Mouse (Mus musculus) c-Kit-positive CD71-negative TER-119-negative erythroid progenitor cells, embryonic 14.5 days (primary cell): Measurements from ENCODE around the gene Grrp1.
"Not testable (repeated sequence)": the region's sequence is repeated elsewhere in the genome, so short reads cannot be mapped to it uniquely, and the experiment has no call there.

Experiments
- DNase-seq: peaks from one replicate; pipeline ENCODE4 v3.0.0-alpha.2; 2013; ENCODE audit warnings: low read depth

Grrp1 gene

GRCm38 (mm10) chr4:134269622-134270021 is 15.7 kb upstream of the Grrp1 start:
- not testable (repeated sequence) for DNase-seq

GRCm38 (mm10) chr4:134268102-134268655 is 14.3 kb upstream of the Grrp1 start:
- no peak for DNase-seq

- no peak for DNase-seq
These were observed 12.1 kb upstream of the Grrp1 start for GRCm38 (mm10) chr4:134265860-134266585.

- no peak for DNase-seq
These were observed 9.3 kb upstream of the Grrp1 start for GRCm38 (mm10) chr4:134263191-134263590.

- no peak for DNase-seq
These were observed 4.4 kb upstream of the Grrp1 start for GRCm38 (mm10) chr4:134258354-134258753.

- no peak for DNase-seq
These were observed 3.5 kb upstream of the Grrp1 start for GRCm38 (mm10) chr4:134257198-134258009.

- DNase-seq = no peak
These were observed 2.7 kb upstream of the Grrp1 start for GRCm38 (mm10) chr4:134256407-134257197.

GRCm38 (mm10) chr4:134255854-134256253 is 1.9 kb upstream of the Grrp1 start:
- DNase-seq = no peak

- no peak for DNase-seq
These were observed 929 bp upstream of the Grrp1 start for GRCm38 (mm10) chr4:134254835-134255234.

- no peak for DNase-seq
These were observed 790 bp downstream of the Grrp1 start for GRCm38 (mm10) chr4:134252911-134253721.

- DNase-seq = no peak
These were observed 1.6 kb downstream of the Grrp1 start for GRCm38 (mm10) chr4:134252131-134252910.

- DNase-seq = no peak
These were observed 2.4 kb downstream of the Grrp1 start for GRCm38 (mm10) chr4:134251241-134252130.

GRCm38 (mm10) chr4:134250930-134251240 is 3.0 kb downstream of the Grrp1 start:
- DNase-seq = no peak

GRCm38 (mm10) chr4:134250116-134250929 is 3.6 kb downstream of the Grrp1 start:
- no peak for DNase-seq

- DNase-seq = no peak
These were observed 4.3 kb downstream of the Grrp1 start for GRCm38 (mm10) chr4:134249651-134250050.

GRCm38 (mm10) chr4:134246719-134247258 is 7.1 kb downstream of the Grrp1 start, which contains the start of gene Gm30191:
Gene Gm30191, plus strand, starts transcription at chr4:134246935.
- DNase-seq = no peak

GRCm38 (mm10) chr4:134246256-134246655 is 7.7 kb downstream of the Grrp1 start:
- DNase-seq = no peak

- DNase-seq = peak; percentile 89
These were observed 8.6 kb downstream of the Grrp1 start, which contains the start of gene Zfp593 for GRCm38 (mm10) chr4:134245148-134245843. Gene Zfp593, minus strand, starts transcription at chr4:134245592.
